Mouse (Mus musculus) 416B (cell line): Measurements from ENCODE around the gene Dnajb11.

Experiments used
- DNase-seq: peaks from one replicate; pipeline ENCODE4 v3.0.0; 2011; ENCODE audit warnings: low read depth

Gene Dnajb11

DNA sequence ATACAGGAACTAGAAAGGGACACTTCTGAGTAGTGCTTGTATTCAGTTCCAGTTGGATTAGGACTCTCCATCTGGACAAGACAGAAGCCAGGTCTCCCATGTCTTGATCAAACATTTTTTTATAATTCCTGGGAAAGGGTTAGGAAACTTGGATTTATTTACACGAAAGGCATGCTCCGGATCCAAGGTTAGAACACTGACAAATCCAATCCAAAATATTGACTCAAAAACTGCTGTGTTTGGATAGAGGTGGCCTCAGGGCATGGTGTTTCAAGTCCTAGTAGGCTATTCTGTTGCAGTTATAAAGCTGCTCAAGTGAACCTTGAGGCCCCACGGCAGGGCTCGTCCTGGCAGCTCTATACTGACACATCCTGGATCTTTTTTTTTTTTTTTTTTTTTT, 64.8 kb downstream of the Dnajb11 start:
- DNase-seq = no peak
